Mouse (Mus musculus): ENCODE data around the gene Map3k12.

The Map3k12 gene

DNA sequence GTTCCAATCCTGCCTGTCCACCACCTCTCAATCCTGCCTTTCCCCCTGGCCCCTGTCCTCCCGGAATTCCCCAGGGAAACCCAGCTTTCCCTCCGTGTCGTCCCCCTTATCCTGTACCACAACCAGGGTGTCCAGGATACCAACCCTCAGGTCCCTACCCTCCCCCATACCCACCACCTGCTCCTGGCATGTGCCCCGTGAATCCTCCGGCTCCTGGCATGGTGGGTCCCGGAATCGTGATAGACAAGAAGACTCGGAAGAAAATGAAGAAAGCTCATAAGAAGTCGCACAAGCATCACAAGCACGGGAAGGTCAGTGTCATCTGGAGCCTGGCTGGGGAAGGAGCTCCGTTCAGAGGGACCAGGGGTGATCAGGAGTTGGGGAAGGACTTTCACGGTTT, 56.5 kb downstream of the Map3k12 start:
- DNase-seq (ENCODE audit: low read depth, low spot score) = no peak

DNA sequence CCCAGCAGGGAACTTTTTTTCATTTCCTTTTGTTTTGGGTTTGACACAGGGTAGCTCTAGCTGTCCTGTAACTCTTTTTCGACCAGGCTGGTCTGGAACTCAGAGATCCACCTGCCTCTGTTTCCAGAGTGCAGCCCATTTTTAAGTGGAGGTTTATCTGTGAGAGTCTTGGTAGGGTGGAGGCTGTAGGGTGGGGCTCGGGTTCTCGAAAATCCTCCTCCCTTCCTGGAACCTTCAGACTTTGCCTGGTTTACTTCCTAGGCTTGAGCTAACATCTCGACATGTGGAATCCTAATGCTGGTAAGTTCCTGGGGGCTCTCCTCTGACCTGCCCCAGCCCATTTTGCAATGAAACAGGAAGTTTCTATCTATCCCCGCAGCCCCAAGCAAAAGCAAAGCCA, 57.0 kb downstream of the Map3k12 start:
- DNase-seq (ENCODE audit: low read depth, low spot score) = no peak

DNA sequence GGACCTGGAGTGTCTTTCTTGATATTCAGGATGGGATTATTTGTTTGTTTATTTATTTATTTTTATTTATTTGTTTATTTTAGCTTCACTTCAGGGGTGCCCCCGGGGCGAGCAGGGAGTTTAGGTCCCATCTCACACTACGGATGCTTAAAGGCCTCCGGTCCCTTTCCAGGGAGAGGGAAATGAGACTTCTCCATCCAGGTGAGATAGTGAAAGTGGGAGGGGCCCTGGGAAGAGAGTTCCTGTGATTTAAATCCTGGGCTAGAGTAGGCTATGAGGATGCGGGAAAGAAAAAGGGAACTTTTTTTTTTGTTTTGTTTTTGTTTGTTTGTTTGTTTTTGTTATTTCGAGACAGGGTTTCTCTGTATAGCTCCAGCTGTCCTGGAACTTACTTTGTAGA, 57.5 kb downstream of the Map3k12 start:
- no peak for DNase-seq (ENCODE audit: low read depth, low spot score)

DNA sequence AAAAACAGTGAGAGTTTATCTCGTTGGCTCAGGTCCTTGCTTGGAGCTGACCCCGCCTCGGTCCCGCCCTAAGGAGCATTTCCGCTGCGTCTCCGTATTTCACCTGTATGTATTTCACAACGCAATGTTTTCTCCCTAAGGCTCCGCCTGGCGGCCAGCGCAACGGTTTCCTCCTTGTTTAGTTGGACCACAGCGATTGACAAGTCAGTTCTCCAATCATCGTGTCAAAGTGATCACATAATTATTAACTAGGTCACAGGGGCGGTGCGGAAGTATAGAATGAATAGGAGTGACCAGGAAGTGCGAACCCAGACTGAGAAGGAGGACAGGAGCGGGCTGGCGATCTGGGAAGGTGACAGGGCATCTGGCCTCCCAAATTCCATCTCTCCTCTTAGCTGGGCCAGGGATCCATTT, 58.0 kb downstream of the Map3k12 start, which contains the start of gene Prr13:
TSS of gene Prr13 (plus strand) at position 125 of the 414 bp plus-strand sequence.
- peak; percentile 96 for DNase-seq (ENCODE audit: low read depth, low spot score)

DNA sequence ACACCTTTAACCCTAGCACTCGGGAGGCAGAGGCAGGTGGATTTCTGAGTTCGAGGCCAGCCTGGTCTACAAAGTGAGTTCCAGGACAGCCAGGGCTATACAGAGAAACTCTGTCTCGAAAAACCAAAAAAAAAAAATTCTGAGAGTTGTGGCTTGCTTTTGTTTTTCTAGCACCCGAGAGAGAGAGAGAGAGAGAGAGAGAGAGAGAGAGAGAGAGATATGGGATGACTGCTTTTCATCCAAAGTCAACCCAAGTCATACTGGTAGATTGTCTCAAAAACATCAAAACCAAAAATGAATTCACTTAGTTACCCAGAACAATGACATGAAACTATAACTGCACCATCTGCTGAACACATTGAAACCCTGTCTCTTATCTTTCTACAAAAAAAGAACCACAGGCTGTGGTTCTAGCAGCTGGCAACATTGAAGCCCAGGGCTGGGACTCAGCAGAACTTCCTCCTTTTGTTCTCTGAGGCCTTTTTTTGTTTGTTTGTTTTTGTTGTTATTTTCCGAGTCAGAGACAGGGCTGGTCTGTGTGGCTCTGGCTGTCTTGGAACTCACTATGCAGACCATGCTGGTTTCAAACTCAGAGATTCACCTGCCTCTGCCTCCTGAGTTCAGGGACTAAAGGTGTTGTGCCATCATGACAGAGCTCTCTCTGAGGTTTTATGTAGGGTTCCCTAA, 58.7 kb downstream of the Map3k12 start:
- DNase-seq (ENCODE audit: low read depth, low spot score) = no peak

DNA sequence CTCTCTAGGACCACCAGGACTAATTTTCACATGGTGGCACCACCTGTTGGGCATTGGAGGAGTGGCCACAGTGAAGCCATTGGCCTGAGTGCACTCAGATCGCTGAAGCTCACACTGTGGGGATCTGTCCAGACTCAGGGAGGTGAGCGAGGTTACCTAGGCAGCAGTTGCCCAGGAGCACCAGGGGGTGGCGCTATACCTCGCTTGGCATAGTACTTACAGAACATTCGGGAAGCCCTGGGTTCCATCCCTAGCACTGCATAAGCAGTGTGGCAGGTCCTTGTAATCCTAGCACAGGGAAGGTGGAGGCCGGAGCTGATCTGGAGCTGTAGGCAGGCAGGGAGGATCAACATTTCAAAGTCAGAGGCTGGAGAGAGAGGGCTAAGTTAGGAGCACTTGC, 60.9 kb downstream of the Map3k12 start:
- DNase-seq (ENCODE audit: low read depth, low spot score) = no peak

DNA sequence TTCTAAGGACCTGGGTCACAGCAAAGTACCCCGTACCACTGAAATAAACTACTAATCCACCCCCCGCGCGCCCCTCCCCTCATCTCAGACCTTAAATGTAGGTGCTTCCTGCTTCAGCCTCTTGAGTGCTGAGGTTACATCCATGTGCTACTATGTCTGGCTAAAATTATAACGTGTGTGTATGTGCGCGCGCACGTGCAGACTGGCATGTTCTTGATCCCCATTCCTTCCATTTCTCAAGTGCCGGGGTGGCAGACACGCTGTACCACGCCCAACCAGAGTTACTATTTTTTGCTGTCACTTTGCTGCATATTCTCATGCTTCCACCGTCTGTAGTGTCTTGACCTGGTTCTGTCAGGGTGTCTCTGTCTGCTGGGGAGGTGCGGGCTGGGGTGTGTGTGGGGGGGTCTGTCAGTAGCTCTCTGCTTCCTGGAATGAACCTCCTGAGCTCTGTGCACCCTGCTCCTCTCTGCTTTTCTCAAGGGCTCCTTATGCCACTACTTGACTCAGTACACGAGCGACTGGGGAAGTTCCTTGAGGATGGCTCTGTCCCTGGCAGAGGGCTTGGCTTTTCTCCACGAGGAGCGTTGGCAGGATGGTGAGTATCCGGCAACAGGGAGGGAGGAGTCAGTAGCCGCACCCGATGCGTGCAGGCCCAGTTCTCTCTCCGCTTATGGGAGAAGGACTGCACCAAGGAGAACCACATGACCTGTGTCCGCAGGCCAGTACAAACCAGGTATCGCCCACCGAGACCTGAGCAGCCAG, 65.0 kb downstream of the Map3k12 start:
- DNase-seq (ENCODE audit: low read depth, low spot score) = no peak

DNA sequence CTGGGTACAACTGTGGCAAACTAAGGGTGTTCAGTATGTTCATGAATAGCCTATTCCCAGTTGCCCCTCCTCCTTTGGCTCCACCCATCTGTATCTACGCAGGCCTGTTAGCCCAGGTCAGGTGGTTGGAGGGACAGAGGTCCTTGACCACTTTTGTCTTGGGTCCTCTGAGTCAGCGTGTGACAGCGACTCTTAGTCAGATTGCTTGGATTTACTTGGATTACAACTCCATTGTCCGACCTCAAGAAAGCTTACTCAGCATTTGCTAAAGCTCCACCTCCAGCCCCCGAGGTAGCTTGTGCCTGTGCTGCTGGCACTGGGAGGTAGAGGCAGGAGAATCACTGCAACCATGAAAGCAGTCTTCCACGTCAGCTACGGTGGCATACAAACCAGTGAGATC, 65.9 kb downstream of the Map3k12 start:
- DNase-seq (ENCODE audit: low read depth, low spot score) = no peak

DNA sequence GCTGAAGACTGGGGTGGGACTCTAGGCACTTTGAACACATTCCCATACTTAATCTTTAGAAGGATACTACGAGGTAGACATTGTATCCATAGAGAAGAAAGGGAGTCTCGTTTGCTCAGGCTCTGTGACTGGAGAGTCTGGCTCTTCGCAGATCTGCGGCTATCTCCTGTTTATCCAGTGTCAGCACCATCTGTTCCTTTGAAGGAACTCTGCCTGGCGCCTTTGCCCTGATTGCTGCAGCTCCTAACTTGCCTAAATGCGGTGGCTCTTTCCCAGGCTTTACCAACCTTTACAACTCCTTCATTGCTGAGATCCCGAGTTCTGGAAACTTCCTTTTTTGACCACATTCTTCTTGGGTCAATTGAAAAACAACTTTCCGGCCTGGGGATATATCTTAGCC, 67.5 kb downstream of the Map3k12 start:
- no peak for DNase-seq (ENCODE audit: low read depth, low spot score)

Measured in retina, adult 2 months (tissue).